Mouse (Mus musculus) hindbrain, embryonic 10.5 days (tissue): ENCODE data around the gene 1600014C23Rik. TPM values are rescaled to one million over a fixed set of nuclear protein-coding genes. Genes with fewer than 3 reads are reported as not detected.

ENCODE experiments used
- DNase-seq: peaks from one replicate; pipeline ENCODE4 v3.0.0-alpha.2; 2017; ENCODE audit warnings: low spot score
- H3K27ac ChIP-seq: fragments of 300-500 bp; sonication (generic); 2 replicates; pipeline ENCODE4 v1.5.1; 2016; ENCODE audit warnings: mild to moderate bottlenecking, moderate library complexity
- H3K27me3 ChIP-seq: fragments of 300-500 bp; sonication (generic); 2 replicates; pipeline ENCODE4 v1.6.1; 2016; ENCODE audit warnings: mild to moderate bottlenecking; ENCODE audit not compliant: poor library complexity, insufficient read depth, severe bottlenecking
- H3K36me3 ChIP-seq: fragments of 300-500 bp; sonication (generic); 2 replicates; pipeline ENCODE4 v1.6.1; 2016; ENCODE audit warnings: mild to moderate bottlenecking, moderate library complexity
- H3K4me1 ChIP-seq: fragments of 300-500 bp; sonication (generic); replicated peaks from 2 replicates; pipeline ENCODE4 v1.6.1; 2016; ENCODE audit warnings: mild to moderate bottlenecking
- H3K4me3 ChIP-seq: fragments of 300-500 bp; sonication (generic); 2 replicates; pipeline ENCODE4 v1.5.1; 2016; ENCODE audit warnings: mild to moderate bottlenecking, moderate library complexity
- H3K9me3 ChIP-seq: fragments of 300-500 bp; sonication (generic); 2 replicates; pipeline ENCODE4 v1.6.1; 2016; ENCODE audit warnings: mild to moderate bottlenecking, moderate library complexity
- WGBS: fragments of 180-500 bp; shearing (Covaris S2); methylation state at CpG from one replicate; pipeline ENCODE4 v1.1.7; 2016; 5-methylcytosine and 5-hydroxymethylcytosine counted together
- polyA plus RNA-seq: library from polyadenylated mRNA; unstranded; fragments of >200 nt; fragmentation: Nextera tagmentation; extraction: Ambion mirVana; gene quantifications from 2 replicates; pipeline ENCODE4 v1.2.1, GENCODE M21; 2016

1600014C23Rik gene
- polyA plus RNA-seq, 1 experiment from 2014 or later, result 0.67 TPM

GRCm38 (mm10) chr17:45692159-45692558 lies 41.5 kb downstream of the 1600014C23Rik start:
- Histone ChIP-seq H3K27ac (no peak overlapping the region), H3K4me1 (peaks cover 30% of the 10 kb centered on the region), H3K4me3 (no peak overlapping the region), H3K9me3 (no peaks in the 10 kb centered on the region), H3K27me3 (no peaks in the 10 kb centered on the region), H3K36me3 (peaks cover 10% of the 10 kb centered on the region)
- WGBS, result 79% methylated on average over 5 of the region's 5 CpGs
- no peak for DNase-seq

DNA sequence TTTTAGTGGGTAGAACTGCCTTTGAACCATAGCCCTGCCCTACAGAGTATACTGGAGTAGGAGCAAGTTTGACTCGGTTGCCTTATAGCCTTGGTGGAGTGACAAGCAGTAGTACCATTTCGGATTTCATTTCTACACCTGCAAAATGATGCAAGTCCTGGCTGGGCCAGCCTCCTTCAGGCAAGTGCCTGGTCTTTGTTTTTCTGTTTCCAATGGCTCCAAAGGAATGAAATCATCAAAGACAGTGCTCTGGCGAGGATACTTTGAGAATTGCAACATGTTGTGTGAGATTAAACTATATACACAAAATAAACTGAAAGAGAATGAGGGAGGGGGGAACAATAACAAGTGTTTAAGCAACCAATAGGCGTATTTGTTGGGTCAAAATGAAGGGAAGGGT lies 43.6 kb downstream of the 1600014C23Rik start:
- WGBS, result 93% methylated on average over 4 of the region's 4 CpGs

DNA sequence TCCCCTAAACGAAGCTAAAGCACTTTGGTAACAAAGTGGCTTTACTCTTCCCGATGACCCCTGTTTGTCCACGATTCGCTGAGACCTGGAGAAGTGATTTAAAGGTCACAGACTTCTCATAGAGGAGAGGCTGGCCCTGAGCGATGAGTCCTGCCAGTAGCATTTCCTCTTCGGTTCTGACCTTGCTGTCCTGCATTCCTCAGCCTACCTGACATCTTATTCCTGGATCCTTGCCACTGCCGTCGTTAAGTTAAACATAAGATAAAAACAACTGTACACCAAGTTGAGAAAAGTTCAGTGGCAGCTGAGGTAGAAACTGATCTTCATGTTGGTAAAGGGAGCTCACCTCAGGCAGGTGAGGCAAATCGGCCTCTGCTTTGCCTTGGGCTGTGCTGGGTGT lies 44.5 kb downstream of the 1600014C23Rik start:
- Histone ChIP-seq H3K27ac (no peak overlapping the region), H3K9me3 (no peaks in the 10 kb centered on the region), H3K36me3 (no peaks in the 10 kb centered on the region; the same call in 1 of the 2 replicates), H3K4me3 (no peak overlapping the region), H3K4me1 (peaks cover 50% of the 10 kb centered on the region), H3K27me3 (no peaks in the 10 kb centered on the region)
- DNase-seq, result no peak
- WGBS, result 91% methylated on average over 9 of the region's 9 CpGs

More for the DNA sequence above, 43.6 kb downstream of the 1600014C23Rik start:
- no peak overlapping the region for H3K27ac ChIP-seq
- peaks cover 43% of the 10 kb centered on the region for H3K4me1 ChIP-seq
- no peak overlapping the region for H3K4me3 ChIP-seq
- no peaks in the 10 kb centered on the region; the same call in 1 of the 2 replicates for H3K36me3 ChIP-seq
- H3K9me3 ChIP-seq, result no peaks in the 10 kb centered on the region
- no peak for DNase-seq
- no peaks in the 10 kb centered on the region for H3K27me3 ChIP-seq

DNA sequence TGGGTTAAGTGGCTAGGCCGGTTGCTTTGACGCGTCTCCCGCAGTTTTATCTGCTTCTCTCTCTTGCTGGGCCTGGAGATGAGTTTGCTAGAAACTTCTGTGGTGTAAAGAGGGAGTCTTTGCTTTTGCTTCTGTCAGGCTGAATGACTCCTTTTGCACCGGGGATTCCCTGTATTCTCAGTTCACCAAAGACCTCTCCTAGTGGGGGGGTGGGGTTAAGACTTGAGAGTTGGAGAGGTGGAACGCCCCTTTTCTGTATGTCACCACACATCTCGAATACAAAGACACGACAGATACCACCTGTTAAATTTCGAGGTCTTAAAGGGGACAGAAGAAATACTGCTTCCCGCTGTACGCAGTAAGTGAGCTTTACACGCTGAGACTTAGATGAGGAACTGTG lies 46.9 kb downstream of the 1600014C23Rik start, which contains the start of gene Tmem63b:
Gene Tmem63b, minus strand, starts transcription at position 190 of the 400 bp plus-strand sequence.
- peaks cover 10% of the 10 kb centered on the region for H3K36me3 ChIP-seq
- H3K4me1 ChIP-seq, result peaks cover 44% of the 10 kb centered on the region
- no peaks in the 10 kb centered on the region for H3K9me3 ChIP-seq
- H3K27me3 ChIP-seq, result no peaks in the 10 kb centered on the region
- peak within 1 kb of the TSS; percentile 72 for H3K4me3 ChIP-seq
- peak within 1 kb of the TSS; percentile 94 for H3K27ac ChIP-seq
- 11% methylated on average over 12 of the region's 12 CpGs for WGBS
- no peak for DNase-seq

- peak within 1 kb of the TSS; percentile 94 for H3K27ac ChIP-seq
- H3K9me3 ChIP-seq, result no peaks in the 10 kb centered on the region
- under 1% methylated on average over 42 of the region's 50 CpGs for WGBS
- peaks cover 12% of the 10 kb centered on the region for H3K36me3 ChIP-seq
- DNase-seq, result peak; percentile 92
- peaks cover 44% of the 10 kb centered on the region for H3K4me1 ChIP-seq
- H3K4me3 ChIP-seq, result peak within 1 kb of the TSS; percentile 72
- no peaks in the 10 kb centered on the region for H3K27me3 ChIP-seq
These were observed 47.5 kb downstream of the 1600014C23Rik start, which contains the start of gene Mrpl14 for GRCm38 (mm10) chr17:45686093-45686619. Gene Mrpl14, plus strand, starts transcription at chr17:45686322.

- Histone ChIP-seq H3K27me3 (no peaks in the 10 kb centered on the region), H3K4me1 (peaks cover 51% of the 10 kb centered on the region), H3K9me3 (no peaks in the 10 kb centered on the region), H3K36me3 (peaks cover 12% of the 10 kb centered on the region), H3K27ac (peak overlapping the region; percentile 94), H3K4me3 (peak overlapping the region; percentile 72)
- DNase-seq, result peak; percentile 72
- under 1% methylated on average over 58 of the region's 58 CpGs for WGBS
These were observed 48.2 kb downstream of the 1600014C23Rik start for GRCm38 (mm10) chr17:45685171-45686092.

DNA sequence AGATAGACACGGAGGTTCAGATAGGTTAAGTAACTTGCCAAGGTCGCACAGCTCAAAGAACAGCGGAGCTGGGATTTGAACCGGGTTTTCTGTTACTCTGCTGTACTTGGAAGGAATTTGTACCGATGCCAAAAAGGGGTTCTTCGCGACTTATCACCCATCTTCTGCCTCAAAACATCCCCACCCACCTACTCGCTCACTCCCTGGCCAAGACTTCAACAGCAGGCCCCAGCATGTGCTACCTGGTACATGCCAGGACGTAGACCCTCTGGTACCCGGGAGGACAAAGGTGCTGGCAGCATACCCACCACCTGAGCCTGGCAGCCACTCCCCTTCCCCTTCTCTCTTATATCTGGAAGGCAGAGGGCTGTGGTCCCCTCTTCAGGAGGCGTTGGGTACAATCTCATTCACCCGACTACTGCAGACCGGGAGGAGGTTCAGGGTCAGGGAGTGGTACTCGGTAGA lies 48.9 kb downstream of the 1600014C23Rik start:
- Histone ChIP-seq H3K36me3 (peaks cover 15% of the 10 kb centered on the region), H3K27ac (peak overlapping the region; percentile 94), H3K4me1 (peaks cover 52% of the 10 kb centered on the region), H3K4me3 (peak overlapping the region; percentile 72), H3K27me3 (no peaks in the 10 kb centered on the region), H3K9me3 (no peaks in the 10 kb centered on the region)
- WGBS, result 31% methylated on average over 14 of the region's 14 CpGs
- DNase-seq, result no peak

Other genes starting within 250 kb of the 1600014C23Rik start
- gene Aars2, start 227.0 kb downstream of the 1600014C23Rik start, polyA plus RNA-seq, result 27.7 and 35.0 TPM in 2 replicates
- gene Tcte1, start 210.4 kb downstream of the 1600014C23Rik start, polyA plus RNA-seq, result 1.7 and 3.8 TPM in 2 replicates
- gene Tmem151b, start 184.2 kb downstream of the 1600014C23Rik start, polyA plus RNA-seq, result 7.2 and 10.6 TPM in 2 replicates
- gene Nfkbie, start 178.1 kb downstream of the 1600014C23Rik start, polyA plus RNA-seq, result 8.3 and 9.7 TPM in 2 replicates
- 121 TPM in 2 replicates for gene Slc35b2, start 170.0 kb downstream of the 1600014C23Rik start, polyA plus RNA-seq
- gene Hsp90ab1, start 160.6 kb downstream of the 1600014C23Rik start, polyA plus RNA-seq, result 1,585 and 2,006 TPM in 2 replicates
- 60.4 and 72.0 TPM in 2 replicates for gene Slc29a1, start 134.2 kb downstream of the 1600014C23Rik start, polyA plus RNA-seq
- gene Mymx, start 131.7 kb downstream of the 1600014C23Rik start, polyA plus RNA-seq, result 0.62 TPM in 1 of 2 replicates, not detected in the other
- 0.31 and 1.2 TPM in 2 replicates for gene Capn11, start 74.5 kb downstream of the 1600014C23Rik start, polyA plus RNA-seq
- 146 and 150 TPM in 2 replicates for gene Mrpl14, start 47.5 kb downstream of the 1600014C23Rik start, polyA plus RNA-seq
- gene Tmem63b, start 46.9 kb downstream of the 1600014C23Rik start, polyA plus RNA-seq, result 60.5 and 83.5 TPM in 2 replicates